Mouse (Mus musculus): ENCODE measurements at regions not wholly inside any gene's neighbourhood (a gene's known extent, or its start where the extent isn't known, plus 50 kb on each side); places are given as distances from the start of the nearest gene placed in this dataset.

GRCm38 (mm10) chr5:64537113-64537780 lies 265.9 kb upstream of the Klf3 start:
- TF ChIP-seq CTCF (IDR thresholded peaks at IDR 0.05; ENCODE audit: low read depth, low read length) (no peak), EP300 (IDR thresholded peaks at IDR 0.05; ENCODE audit: insufficient read depth, low read depth, low read length) (no peak), POLR2A (IDR thresholded peaks at IDR 0.05; ENCODE audit: insufficient read depth, low read length) (no peak)

Measured in ES-Bruce4 (cell line).